Mouse (Mus musculus) myocyte (in vitro differentiated cells): ENCODE data around the gene Ctsd.

Source experiments
- MYOG ChIP-seq, 3 experiments: IDR thresholded peaks; one replicate each; pipeline ENCODE4 v1.6.1; 2011; ENCODE audit warnings: control low read depth in 2 of 3, low read depth in 2 of 3, mild to moderate bottlenecking in 2 of 3; ENCODE audit not compliant: insufficient read length in 2 of 3, control insufficient read depth in 1 of 3, insufficient read depth in 1 of 3
- POLR2A ChIP-seq: IDR thresholded peaks from one replicate; pipeline ENCODE4 v1.6.1; 2011; ENCODE audit warnings: low read depth, mild to moderate bottlenecking, control low read depth, moderate library complexity; ENCODE audit not compliant: insufficient read length
- POLR2AphosphoS2 ChIP-seq: IDR thresholded peaks from one replicate; pipeline ENCODE4 v1.6.1; 2011; ENCODE audit warnings: low read depth, control low read depth; ENCODE audit not compliant: insufficient read length
- SRF ChIP-seq: IDR thresholded peaks from one replicate; pipeline ENCODE4 v1.6.1; 2011; ENCODE audit warnings: low read depth; ENCODE audit not compliant: control insufficient read depth, insufficient read length
- USF1 ChIP-seq: IDR thresholded peaks from one replicate; pipeline ENCODE4 v1.6.1; 2011; ENCODE audit warnings: low read depth, mild to moderate bottlenecking, control low read depth, moderate library complexity

DNA sequence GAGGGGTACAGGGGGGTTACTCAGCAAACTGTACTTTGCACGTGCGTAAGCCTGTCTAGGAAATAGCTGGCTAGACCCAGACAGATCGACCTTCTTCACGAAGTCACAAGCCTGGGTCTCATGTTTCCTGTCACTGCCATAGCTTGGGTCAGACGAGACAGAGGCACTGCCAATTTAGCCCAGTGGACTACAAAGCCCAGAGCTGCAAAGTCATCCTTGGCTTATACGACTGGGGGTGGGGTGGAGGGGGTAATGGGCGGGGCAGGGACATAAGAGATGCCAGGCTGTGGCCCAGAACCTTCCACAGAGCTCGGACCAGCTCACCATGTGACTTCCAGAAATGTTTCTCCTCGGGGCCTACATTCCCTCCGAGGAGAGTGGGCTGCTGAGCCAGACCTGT, 3.5 kb downstream of the Ctsd start:
- no peak for TF ChIP-seq USF1
- TF ChIP-seq POLR2A = no peak
- no peak for TF ChIP-seq MYOG (IDR thresholded peaks at IDR 0.05; ENCODE audit: control insufficient read depth in 1 of 3, insufficient read depth in 1 of 3, insufficient read length in 2 of 3, low read depth in 2 of 3)
- TF ChIP-seq POLR2AphosphoS2 = no peak
- no peak for TF ChIP-seq SRF
